Mouse (Mus musculus) mouse embryonic stem cell (cell line): Measurements from ENCODE around the gene Kcnmb3.
"Not testable (repeated sequence)": the region's sequence is repeated elsewhere in the genome, so short reads cannot be mapped to it uniquely, and the experiment has no call there.

Experiments used
- in situ Hi-C, 2 experiments: fragments of 300-500 bp; cut with MboI; formaldehyde crosslinking; loops; 1 replicate in 1 of 2; 3 replicates in 1 of 2; pipeline ENCODE4 v1.14.3; 2019 to 2020; ENCODE audit warnings: low sequenced_read_pairs in 2 of 2, low pct_unique_long_range_greater_than_20kb in 1 of 2, mixed read lengths in 1 of 2; ENCODE audit not compliant: unreplicated experiment in 1 of 2

The Kcnmb3 gene

DNA sequence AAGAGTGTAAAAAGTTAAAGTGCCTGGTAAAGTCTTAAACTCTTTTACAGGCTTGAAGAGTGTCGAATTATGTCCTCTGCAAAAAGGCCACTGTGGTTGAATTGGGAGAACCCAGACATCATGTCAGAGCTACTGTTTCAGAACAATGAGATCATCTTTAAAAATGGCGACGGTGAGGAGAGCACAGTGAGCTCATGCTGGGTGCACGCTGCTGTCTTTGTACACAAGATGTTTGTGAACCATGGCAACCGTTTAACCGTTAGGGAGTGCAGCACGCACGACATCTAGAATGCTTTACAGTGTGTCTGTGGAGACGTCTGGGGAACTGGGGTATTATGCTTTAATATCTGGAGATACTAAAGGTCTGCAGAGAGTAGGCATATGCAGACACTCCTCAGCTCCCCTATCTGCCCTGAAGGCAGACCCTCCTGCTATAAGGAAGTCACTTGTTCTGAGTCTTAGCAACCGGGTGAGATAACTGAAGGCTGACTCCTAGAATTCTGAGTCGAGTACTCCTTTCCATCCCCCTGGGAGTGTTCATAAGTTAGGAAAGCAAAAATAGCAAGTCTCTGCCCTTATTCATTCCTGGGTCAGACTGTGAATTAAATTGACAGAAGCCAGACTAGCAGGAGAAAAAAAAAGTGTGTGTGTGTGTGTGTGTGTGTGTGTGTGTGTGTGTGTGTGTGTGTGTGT, 37.6 kb downstream of the Kcnmb3 start:
- in situ Hi-C loops = loop anchor here in 1 of 2 experiments (25.0 kb wide), 1 partner anchor 667 kb away; no protein-coding TSS in a partner anchor

GRCm38 (mm10) chr3:32441710-32442109, 50.3 kb downstream of the Kcnmb3 start:
- in situ Hi-C loops = no loop called here

- in situ Hi-C loops = no loop called here
These were observed 53.3 kb downstream of the Kcnmb3 start for GRCm38 (mm10) chr3:32438716-32439115.

DNA sequence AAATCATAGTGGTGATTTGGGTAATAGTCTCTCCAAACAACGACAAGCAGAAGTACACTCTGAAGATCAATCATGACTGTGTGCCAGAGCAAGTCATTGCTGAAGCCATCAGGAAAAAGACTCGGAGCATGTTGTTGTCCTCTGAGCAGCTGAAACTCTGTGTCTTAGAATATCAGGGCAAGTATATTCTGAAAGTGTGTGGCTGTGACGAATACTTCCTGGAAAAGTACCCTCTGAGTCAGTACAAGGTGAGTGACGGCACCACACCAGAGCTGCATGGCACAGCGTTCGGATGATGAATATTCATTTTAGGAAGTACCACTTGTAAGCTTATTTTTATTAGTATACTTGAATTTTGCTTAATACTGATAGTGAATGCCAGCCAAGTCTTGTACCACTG, 54.2 kb downstream of the Kcnmb3 start:
- in situ Hi-C loops = no loop called here

GRCm38 (mm10) chr3:32437297-32437696, 54.7 kb downstream of the Kcnmb3 start:
- in situ Hi-C loops = no loop called here

GRCm38 (mm10) chr3:32436101-32436500, 55.9 kb downstream of the Kcnmb3 start:
- in situ Hi-C loops = no loop called here

- in situ Hi-C loops = no loop called here
These were observed 58.0 kb downstream of the Kcnmb3 start for GRCm38 (mm10) chr3:32434016-32434415.

DNA sequence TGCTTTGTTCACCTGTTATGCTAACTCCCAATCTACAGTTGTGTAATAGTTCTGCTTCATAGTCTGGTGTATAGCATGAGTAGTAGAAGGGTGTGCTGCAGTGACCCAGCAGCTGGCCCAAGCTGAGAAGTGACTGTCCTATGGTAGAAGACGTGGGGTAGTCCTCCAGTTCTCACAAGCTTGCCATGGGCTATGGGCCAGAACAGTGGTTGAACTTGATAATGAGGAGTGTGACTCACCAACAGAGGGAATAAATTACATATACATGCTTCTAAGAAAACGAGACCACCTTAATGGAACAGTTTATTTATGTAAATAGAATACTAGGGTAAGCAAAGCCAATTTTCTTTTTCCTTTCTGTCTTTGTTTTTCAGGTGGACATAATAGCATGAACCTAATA, 61.6 kb downstream of the Kcnmb3 start:
- in situ Hi-C loops = no loop called here

GRCm38 (mm10) chr3:32429351-32429750, 62.7 kb downstream of the Kcnmb3 start:
- in situ Hi-C loops = not testable (repeated sequence)

- in situ Hi-C loops = no loop called here
These were observed 63.1 kb downstream of the Kcnmb3 start for GRCm38 (mm10) chr3:32428921-32429320.

DNA sequence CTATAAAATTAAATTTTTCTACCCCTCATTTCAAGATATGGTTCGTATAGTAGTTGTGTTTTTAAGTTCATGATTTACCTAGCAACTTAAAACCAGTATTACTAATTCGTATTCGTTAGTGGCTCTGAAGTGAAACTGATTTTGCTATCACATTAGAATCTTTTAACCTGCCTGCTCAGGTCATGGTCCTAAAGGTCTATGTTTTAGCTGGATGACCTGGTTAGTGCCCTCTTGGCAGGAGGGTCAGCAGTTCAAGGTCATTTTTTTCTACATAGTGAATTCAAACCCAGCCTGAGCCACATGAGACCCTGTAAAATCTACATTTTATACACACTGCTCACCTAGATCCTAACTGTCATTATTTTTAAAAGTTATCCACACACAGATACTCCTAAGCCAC, 63.7 kb downstream of the Kcnmb3 start:
- in situ Hi-C loops = no loop called here

DNA sequence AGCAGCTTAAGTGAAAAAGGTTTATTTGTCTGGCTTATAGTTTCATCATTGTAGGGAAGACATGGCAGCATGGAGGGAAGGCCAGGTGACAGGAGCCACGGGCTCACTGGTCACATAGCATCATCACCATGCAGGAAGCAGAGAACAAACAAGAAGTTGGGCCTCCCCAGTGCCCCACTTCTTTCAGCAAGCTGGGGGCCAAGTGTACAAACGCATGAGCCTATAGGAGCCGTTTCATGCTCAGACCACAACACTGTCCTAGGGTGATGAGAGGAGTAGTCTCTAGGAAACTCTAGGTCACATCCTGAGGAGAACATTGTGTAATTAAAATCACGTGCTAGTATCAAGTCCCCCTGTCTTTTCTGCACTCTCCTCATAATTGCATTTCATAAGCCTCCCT, 64.3 kb downstream of the Kcnmb3 start:
- in situ Hi-C loops = no loop called here
